Mouse (Mus musculus) heart, embryonic 15.5 days (tissue): ENCODE measurements around the gene 9230102O04Rik. TPM values are rescaled to one million over a fixed set of nuclear protein-coding genes. Genes with fewer than 3 reads are reported as not detected.

ENCODE experiments used
- ATAC-seq: fragments of 200-750 bp; cut with Nextera tagmentation; replicated peaks from 2 replicates; pipeline ENCODE4 v1.8.0; 2017; ENCODE audit warnings: low read depth, moderate TSS enrichment; ENCODE audit not compliant: insufficient number of reproducible peaks, insufficient read depth, low FRiP score
- H3K27ac ChIP-seq: fragments of 300-500 bp; sonication (generic); 2 replicates; pipeline ENCODE4 v1.5.1; 2015; ENCODE audit warnings: mild to moderate bottlenecking, inconsistent platforms
- H3K27me3 ChIP-seq: fragments of 300-500 bp; sonication (generic); 2 replicates; pipeline ENCODE4 v1.6.1; 2015; ENCODE audit warnings: inconsistent platforms
- H3K36me3 ChIP-seq: fragments of 300-500 bp; sonication (generic); 2 replicates; pipeline ENCODE4 v1.6.1; 2015; ENCODE audit warnings: mild to moderate bottlenecking, inconsistent platforms
- H3K4me1 ChIP-seq: fragments of 300-500 bp; sonication (generic); replicated peaks from 2 replicates; pipeline ENCODE4 v1.6.1; 2015; ENCODE audit warnings: inconsistent platforms
- H3K4me2 ChIP-seq: fragments of 300-500 bp; sonication (generic); 2 replicates; pipeline ENCODE4 v1.6.1; 2015; ENCODE audit warnings: inconsistent platforms, mild to moderate bottlenecking, moderate library complexity
- H3K4me3 ChIP-seq: fragments of 300-500 bp; sonication (generic); 2 replicates; pipeline ENCODE4 v1.5.1; 2015; ENCODE audit warnings: mild to moderate bottlenecking, inconsistent platforms
- H3K9ac ChIP-seq: fragments of 300-500 bp; sonication (generic); 2 replicates; pipeline ENCODE4 v1.6.1; 2015; ENCODE audit warnings: mild to moderate bottlenecking, inconsistent platforms
- H3K9me3 ChIP-seq: fragments of 300-500 bp; sonication (generic); replicated peaks from 2 replicates; pipeline ENCODE4 v1.6.1; 2016; ENCODE audit warnings: inconsistent platforms
- WGBS: fragments of 180-500 bp; shearing (Covaris S2); methylation state at CpG from one replicate; pipeline ENCODE4 v1.1.7; 2015; ENCODE audit warnings: mixed read lengths; 5-methylcytosine and 5-hydroxymethylcytosine counted together
- polyA plus RNA-seq: library from polyadenylated mRNA; unstranded; fragments of >200 nt; fragmentation: Nextera tagmentation; extraction: Ambion mirVana; gene quantifications from 2 replicates; pipeline ENCODE4 v1.2.1, GENCODE M21; 2015

9230102O04Rik gene
- polyA plus RNA-seq, 1 experiment from 2014 or later, result not detected

- Histone ChIP-seq H3K36me3 (no peaks in the 10 kb centered on the region), H3K27me3 (peaks cover 97% of the 10 kb centered on the region), H3K4me1 (peaks cover 56% of the 10 kb centered on the region), H3K9me3 (no peaks in the 10 kb centered on the region), H3K4me3 (peak overlapping the region; percentile 43), H3K4me2 (peak overlapping the region; percentile 99), H3K27ac (no peak overlapping the region), H3K9ac (no peak overlapping the region)
- 10% methylated on average over 15 of the region's 15 CpGs for WGBS
- no peak for ATAC-seq
These were observed 4.7 kb downstream of the 9230102O04Rik start for GRCm38 (mm10) chr2:9884533-9885216.

- Histone ChIP-seq H3K9ac (no peak overlapping the region), H3K9me3 (no peaks in the 10 kb centered on the region), H3K36me3 (no peaks in the 10 kb centered on the region), H3K4me2 (peak overlapping the region; percentile 99), H3K27ac (no peak overlapping the region), H3K27me3 (peaks cover 90% of the 10 kb centered on the region), H3K4me1 (peaks cover 54% of the 10 kb centered on the region), H3K4me3 (peak overlapping the region; percentile 43)
- WGBS, result 4% methylated on average over 27 of the region's 27 CpGs
- ATAC-seq, result no peak
These were observed 5.4 kb downstream of the 9230102O04Rik start for GRCm38 (mm10) chr2:9883803-9884532.

- peaks cover 57% of the 10 kb centered on the region for H3K4me1 ChIP-seq
- H3K27me3 ChIP-seq, result peaks cover 84% of the 10 kb centered on the region
- WGBS, result 1% methylated on average over 43 of the region's 43 CpGs
- peak overlapping the region; percentile 43 for H3K4me3 ChIP-seq
- no peaks in the 10 kb centered on the region for H3K36me3 ChIP-seq
- no peak overlapping the region for H3K27ac ChIP-seq
- H3K9me3 ChIP-seq, result no peaks in the 10 kb centered on the region
- no peak for ATAC-seq
- no peak overlapping the region for H3K9ac ChIP-seq
- H3K4me2 ChIP-seq, result peak overlapping the region; percentile 99
These were observed 6.2 kb downstream of the 9230102O04Rik start for GRCm38 (mm10) chr2:9882926-9883802.

GRCm38 (mm10) chr2:9882371-9882925 lies 6.9 kb downstream of the 9230102O04Rik start:
- H3K9ac ChIP-seq, result no peak overlapping the region
- no peaks in the 10 kb centered on the region for H3K9me3 ChIP-seq
- peaks cover 64% of the 10 kb centered on the region for H3K4me1 ChIP-seq
- ATAC-seq, result no peak
- WGBS, result under 1% methylated on average over 39 of the region's 39 CpGs
- no peaks in the 10 kb centered on the region for H3K36me3 ChIP-seq
- H3K4me2 ChIP-seq, result peak overlapping the region; percentile 99
- no peak overlapping the region for H3K27ac ChIP-seq
- peak overlapping the region; percentile 43 for H3K4me3 ChIP-seq
- peaks cover 77% of the 10 kb centered on the region for H3K27me3 ChIP-seq

- H3K9me3 ChIP-seq, result no peaks in the 10 kb centered on the region
- H3K27ac ChIP-seq, result peak overlapping the region; percentile 33; the same call in 1 of the 2 replicates
- H3K36me3 ChIP-seq, result no peaks in the 10 kb centered on the region
- peak overlapping the region; percentile 99 for H3K4me2 ChIP-seq
- WGBS, result 2% methylated on average over 13 of the region's 13 CpGs
- H3K27me3 ChIP-seq, result peaks cover 73% of the 10 kb centered on the region
- peaks cover 71% of the 10 kb centered on the region for H3K4me1 ChIP-seq
- H3K9ac ChIP-seq, result 0 out of 2 replicates have a peak overlapping the region, but pooled peaks have one; percentile 41
- H3K4me3 ChIP-seq, result peak overlapping the region; percentile 43
- no peak for ATAC-seq
These were observed 7.7 kb downstream of the 9230102O04Rik start for GRCm38 (mm10) chr2:9881611-9882023.

GRCm38 (mm10) chr2:9881051-9881591 lies 8.2 kb downstream of the 9230102O04Rik start, which contains the start of gene 4930412O13Rik:
Gene 4930412O13Rik, plus strand, starts transcription at chr2:9881252.
- Histone ChIP-seq H3K27ac (peak within 1 kb of the TSS; percentile 33; the same call in 1 of the 2 replicates), H3K4me3 (peak within 1 kb of the TSS; percentile 66), H3K36me3 (no peaks in the 10 kb centered on the region), H3K4me2 (peak within 1 kb of the TSS; percentile 99), H3K4me1 (peaks cover 71% of the 10 kb centered on the region), H3K9me3 (no peaks in the 10 kb centered on the region), H3K9ac (peak within 1 kb of the TSS; percentile 41; the same call in 1 of the 2 replicates), H3K27me3 (peaks cover 74% of the 10 kb centered on the region)
- WGBS, result 1% methylated on average over 34 of the region's 35 CpGs
- ATAC-seq, result no peak

- WGBS, result 10% methylated on average over 11 of the region's 11 CpGs
- Histone ChIP-seq H3K4me1 (peaks cover 71% of the 10 kb centered on the region), H3K4me2 (peak overlapping the region; percentile 99), H3K4me3 (peak overlapping the region; percentile 66), H3K9me3 (no peaks in the 10 kb centered on the region), H3K27me3 (peaks cover 74% of the 10 kb centered on the region), H3K36me3 (no peaks in the 10 kb centered on the region), H3K9ac (no peak overlapping the region), H3K27ac (no peak overlapping the region)
- no peak for ATAC-seq
These were observed 9.1 kb downstream of the 9230102O04Rik start for GRCm38 (mm10) chr2:9880271-9880670.

- Histone ChIP-seq H3K9me3 (no peaks in the 10 kb centered on the region), H3K27me3 (peaks cover 74% of the 10 kb centered on the region), H3K9ac (peak overlapping the region; percentile 55), H3K4me1 (peaks cover 71% of the 10 kb centered on the region), H3K36me3 (no peaks in the 10 kb centered on the region), H3K27ac (peak overlapping the region; percentile 77), H3K4me3 (peak overlapping the region; percentile 66), H3K4me2 (peak overlapping the region; percentile 99)
- ATAC-seq, result peak; percentile 92
- 0% methylated on average over 21 of the region's 21 CpGs for WGBS
These were observed 9.8 kb downstream of the 9230102O04Rik start for GRCm38 (mm10) chr2:9879493-9879892.

GRCm38 (mm10) chr2:9879092-9879491 lies 10.2 kb downstream of the 9230102O04Rik start:
- Histone ChIP-seq H3K4me1 (peaks cover 67% of the 10 kb centered on the region), H3K27me3 (peaks cover 74% of the 10 kb centered on the region), H3K27ac (peak overlapping the region; percentile 77), H3K4me3 (peak overlapping the region; percentile 66), H3K36me3 (no peaks in the 10 kb centered on the region), H3K4me2 (peak overlapping the region; percentile 99), H3K9me3 (no peaks in the 10 kb centered on the region), H3K9ac (peak overlapping the region; percentile 55)
- ATAC-seq, result 0 out of 2 replicates have a peak, but pooled peaks have one; percentile 0
- WGBS, result under 1% methylated on average over 22 of the region's 22 CpGs

- ATAC-seq, result peak; percentile 25; the same call in 1 of the 2 replicates
- Histone ChIP-seq H3K27me3 (peaks cover 74% of the 10 kb centered on the region), H3K9ac (peak overlapping the region; percentile 55), H3K36me3 (no peaks in the 10 kb centered on the region), H3K4me2 (peak overlapping the region; percentile 99), H3K4me3 (peak overlapping the region; percentile 66), H3K9me3 (no peaks in the 10 kb centered on the region), H3K4me1 (peaks cover 63% of the 10 kb centered on the region), H3K27ac (peak overlapping the region; percentile 77)
- under 1% methylated on average over 33 of the region's 33 CpGs for WGBS
These were observed 10.7 kb downstream of the 9230102O04Rik start for GRCm38 (mm10) chr2:9878564-9879081.
